Mouse (Mus musculus): Measurements from ENCODE around the gene Gm20828. TPM values are rescaled to one million over a fixed set of nuclear protein-coding genes. Genes with fewer than 3 reads are reported as not detected.
"Not testable (repeated sequence)": the region's sequence is repeated elsewhere in the genome, so short reads cannot be mapped to it uniquely, and the experiment has no call there.

Gene Gm20828
- not detected for total RNA-seq (2021)

- DNase-seq; intact Hi-C loops (cut with DNase I): not testable (repeated sequence)
Measured at GRCm38 (mm10) chrY:11199274-11199673, at the start of gene Gm20828. Gm20828 (minus strand) TSS chrY:11199374.

Measured in heart, postnatal 36 days (tissue).